Mouse (Mus musculus) heart, adult 8-10 months (tissue): ENCODE measurements around the gene Gm9803. TPM values are rescaled to one million over a fixed set of nuclear protein-coding genes. Genes with fewer than 3 reads are reported as not detected.

Source experiments
- DNase-seq: peaks from one replicate; pipeline ENCODE4 v3.0.0; 2022; ENCODE audit warnings: low spot score
- total RNA-seq, 4 experiments: library from RNA; stranded (reverse); gene quantifications; 2 replicates each; pipeline ENCODE4 v1.2.4; 2022

Gene Gm9803
- total RNA-seq, 4 experiments from 2014 or later, result 3.6 to 16.9 (median 7.9) TPM; not detected in 1

GRCm38 (mm10) chr10:43512976-43513375 is 10.9 kb upstream of the Gm9803 start:
- no peak for DNase-seq

GRCm38 (mm10) chr10:43516992-43517660 is 6.8 kb upstream of the Gm9803 start:
- no peak for DNase-seq

- DNase-seq, result peak; percentile 26
Measured at GRCm38 (mm10) chr10:43517836-43518235, 6.0 kb upstream of the Gm9803 start.

GRCm38 (mm10) chr10:43518368-43518767 is 5.5 kb upstream of the Gm9803 start:
- DNase-seq, result peak; percentile 57

GRCm38 (mm10) chr10:43519977-43520376 is 3.9 kb upstream of the Gm9803 start:
- DNase-seq, result no peak

- DNase-seq, result no peak
Measured at GRCm38 (mm10) chr10:43527283-43528269, 3.7 kb downstream of the Gm9803 start.

GRCm38 (mm10) chr10:43534382-43534781 is 10.5 kb downstream of the Gm9803 start:
- no peak for DNase-seq

GRCm38 (mm10) chr10:43537652-43538051 is 13.8 kb downstream of the Gm9803 start:
- no peak for DNase-seq

GRCm38 (mm10) chr10:43538831-43539230 is 14.9 kb downstream of the Gm9803 start:
- no peak for DNase-seq

GRCm38 (mm10) chr10:43539746-43540310 is 15.9 kb downstream of the Gm9803 start:
- peak; percentile 11 for DNase-seq

GRCm38 (mm10) chr10:43540442-43541152 is 16.7 kb downstream of the Gm9803 start, which contains the start of gene 1700021F05Rik:
1700021F05Rik (minus strand) TSS chr10:43540994.
- peak; percentile 94 for DNase-seq

- no peak for DNase-seq
Measured at GRCm38 (mm10) chr10:43541153-43541544, 17.3 kb downstream of the Gm9803 start.

GRCm38 (mm10) chr10:43549411-43549810 is 25.5 kb downstream of the Gm9803 start:
- DNase-seq, result no peak

- no peak for DNase-seq
Measured at GRCm38 (mm10) chr10:43550923-43551322, 27.0 kb downstream of the Gm9803 start.

- no peak for DNase-seq
Measured at GRCm38 (mm10) chr10:43551388-43551787, 27.5 kb downstream of the Gm9803 start.

- DNase-seq, result no peak
Measured at GRCm38 (mm10) chr10:43557630-43558165, 33.8 kb downstream of the Gm9803 start.

GRCm38 (mm10) chr10:43559313-43559712 is 35.4 kb downstream of the Gm9803 start:
- no peak for DNase-seq

- no peak for DNase-seq
Measured at GRCm38 (mm10) chr10:43560765-43561164, 36.9 kb downstream of the Gm9803 start.

- no peak for DNase-seq
Measured at GRCm38 (mm10) chr10:43561311-43561710, 37.4 kb downstream of the Gm9803 start.
